9 mouse cellular contexts compared by ENCODE assay signal in the genomic region with DNA sequence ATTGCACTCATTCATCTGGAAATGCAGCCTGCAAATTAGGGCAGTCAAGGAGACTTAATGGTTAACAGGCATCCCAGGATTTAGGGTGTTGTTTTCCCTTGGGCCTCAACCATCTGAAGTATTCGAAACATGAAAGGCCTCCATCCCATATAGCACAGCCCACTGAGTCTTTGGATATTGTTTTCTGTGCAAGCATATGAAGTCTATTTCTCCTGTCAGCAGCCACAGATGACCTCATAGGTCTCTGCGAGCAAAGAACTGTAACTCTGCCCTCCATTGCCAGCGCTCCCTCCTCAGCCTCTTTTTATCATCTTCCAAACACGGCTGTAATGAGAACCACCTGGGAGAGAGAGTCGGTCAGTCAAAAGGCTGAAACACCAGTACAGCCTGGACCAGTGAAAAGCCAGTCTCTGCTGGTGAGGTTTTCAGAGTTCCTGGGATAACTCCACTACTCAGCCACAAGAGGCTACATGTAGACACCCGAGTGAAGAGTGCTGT. TPM values are rescaled to one million over a fixed set of nuclear protein-coding genes. Genes with fewer than 3 reads are reported as not detected.
DNase-seq lines count a peak whose midpoint lies in the region; ATAC-seq and TF ChIP-seq lines count a peak whose summit lies in the region.
"Had no signal": no experiment of that assay in that cellular context is flagged by ENCODE, and none has a peak within 500 bp of the region (broad histone marks: within the 10 kb centered on the region; RNA-seq: fewer than 3 reads in every experiment).

No protein-coding gene starts in this region.

- no peak overlapping the region for H3K9ac ChIP-seq in midbrain, embryonic 12.5 days (replicated peaks)
- no peak overlapping the region for H3K9ac ChIP-seq in midbrain, embryonic 14.5 days (replicated peaks; ENCODE audit: low read length)
- no peak overlapping the region for H3K9ac ChIP-seq in forebrain, postnatal 0 days
- H3K9ac ChIP-seq: liver, embryonic 14.5 days had no signal

- 48% methylated on average over 6 of the region's 6 CpGs for WGBS in midbrain, embryonic 12.5 days
- WGBS in midbrain, embryonic 14.5 days: 72% methylated on average over 6 of the region's 6 CpGs
- 11% methylated on average over 6 of the region's 6 CpGs for WGBS in forebrain, postnatal 0 days
- WGBS in kidney, adult 2 months: 18% methylated on average over 6 of the region's 6 CpGs

- no peak overlapping the region for H3K4me2 ChIP-seq in midbrain, embryonic 12.5 days (replicated peaks)
- H3K4me2 ChIP-seq in midbrain, embryonic 14.5 days (ENCODE audit: low read length): no peak overlapping the region
- H3K4me2 ChIP-seq in forebrain, postnatal 0 days (ENCODE audit: low read depth): no peak overlapping the region

- TF ChIP-seq POLR2A in kidney, adult 2 months (IDR thresholded peaks at IDR 0.05; ENCODE audit: low read depth, low read length): no peak

- no peak for TF ChIP-seq CTCF in forebrain, postnatal 0 days (IDR thresholded peaks at IDR 0.05; ENCODE audit: low read depth)
- no peak for TF ChIP-seq CTCF in kidney, adult 2 months (conservative IDR thresholded peaks at IDR 0.05; ENCODE audit: insufficient read depth, insufficient read length, low read depth, low read length)

- H3K27me3 ChIP-seq in midbrain, embryonic 12.5 days: no peaks in the 10 kb centered on the region
- H3K27me3 ChIP-seq in midbrain, embryonic 14.5 days (ENCODE audit: control insufficient read depth, insufficient read depth, low read length): no peaks in the 10 kb centered on the region
- no peaks in the 10 kb centered on the region for H3K27me3 ChIP-seq in forebrain, postnatal 0 days (ENCODE audit: insufficient read depth, low read length)
- H3K27me3 ChIP-seq in kidney, adult 2 months (replicated peaks; ENCODE audit: control insufficient read depth, insufficient read depth, low read length): no peaks in the 10 kb centered on the region

- H3K9me3 ChIP-seq in midbrain, embryonic 12.5 days: no peaks in the 10 kb centered on the region
- H3K9me3 ChIP-seq in midbrain, embryonic 14.5 days (ENCODE audit: control insufficient read depth, low read length): no peaks in the 10 kb centered on the region
- no peaks in the 10 kb centered on the region for H3K9me3 ChIP-seq in forebrain, postnatal 0 days (ENCODE audit: low read length)

- H3K36me3 ChIP-seq in midbrain, embryonic 12.5 days: no peaks in the 10 kb centered on the region
- no peaks in the 10 kb centered on the region for H3K36me3 ChIP-seq in midbrain, embryonic 14.5 days (ENCODE audit: control insufficient read depth, insufficient read depth, low read length)
- H3K36me3 ChIP-seq in forebrain, postnatal 0 days (ENCODE audit: insufficient read depth): no peaks in the 10 kb centered on the region
- H3K36me3 ChIP-seq in kidney, adult 2 months (ENCODE audit: control insufficient read depth, insufficient read depth, low read length): no peaks in the 10 kb centered on the region

- peak; percentile 66; the same call in 1 of the 2 replicates for ATAC-seq in midbrain, embryonic 12.5 days (ENCODE audit: low FRiP score, low read depth)
- no peak for ATAC-seq in midbrain, embryonic 14.5 days (ENCODE audit: low FRiP score, low TSS enrichment)
- ATAC-seq in forebrain, postnatal 0 days: peak; percentile 34; the same call in 1 of the 2 replicates
- ATAC-seq in megakaryocyte progenitor cell, adult 5-6 weeks (replicated peaks; ENCODE audit: poor library complexity): no peak

- no peak for DNase-seq in midbrain, embryonic 14.5 days
- DNase-seq in forebrain, postnatal 0 days: no peak
- peak; percentile 52 for DNase-seq in kidney, adult 2 months
- peak; percentile 76 for DNase-seq in retina, postnatal 1 day
- DNase-seq in adrenal gland, postnatal 36 days: no peak
- DNase-seq in thymus, postnatal 4 days: no peak

- peaks cover 12% of the 10 kb centered on the region; the same call in 1 of the 2 replicates for H3K4me1 ChIP-seq in midbrain, embryonic 12.5 days
- no peaks in the 10 kb centered on the region for H3K4me1 ChIP-seq in midbrain, embryonic 14.5 days (ENCODE audit: control insufficient read depth, insufficient read depth, low read length)
- no peaks in the 10 kb centered on the region for H3K4me1 ChIP-seq in forebrain, postnatal 0 days (ENCODE audit: insufficient read depth)
- peaks cover 9% of the 10 kb centered on the region; the same call in 1 of the 2 replicates for H3K4me1 ChIP-seq in kidney, adult 2 months (ENCODE audit: control insufficient read depth, insufficient read depth, low read length)

- H3K4me3 ChIP-seq in midbrain, embryonic 12.5 days: no peak overlapping the region
- no peak overlapping the region for H3K4me3 ChIP-seq in midbrain, embryonic 14.5 days (replicated peaks; ENCODE audit: low read depth, low read length)
- H3K4me3 ChIP-seq in forebrain, postnatal 0 days (ENCODE audit: low read depth, low read length): no peak overlapping the region
- no peak overlapping the region for H3K4me3 ChIP-seq in kidney, adult 2 months (ENCODE audit: insufficient read depth, low read depth, low read length)

- no peak overlapping the region for H3K27ac ChIP-seq in midbrain, embryonic 12.5 days (replicated peaks)
- H3K27ac ChIP-seq in midbrain, embryonic 14.5 days (replicated peaks; ENCODE audit: low read depth, low read length): no peak overlapping the region
- no peak overlapping the region for H3K27ac ChIP-seq in forebrain, postnatal 0 days (ENCODE audit: low read depth, low read length)
- 0 out of 2 replicates have a peak overlapping the region, but pooled peaks have one; percentile 3 for H3K27ac ChIP-seq in kidney, adult 2 months (ENCODE audit: insufficient read depth, low read depth, low read length)
- H3K27ac ChIP-seq: liver, embryonic 14.5 days had no signal

RNA-seq across cellular contexts. Expression of a gene that starts 34.5 kb away (rescaled TPM):
- 0.18 TPM in 1 of 2 replicates, not detected in the other for polyA plus RNA-seq in midbrain, embryonic 12.5 days (2016; fragmentation: Nextera tagmentation; extraction: Ambion mirVana)
- polyA plus RNA-seq in midbrain, embryonic 14.5 days (2014; fragmentation: Nextera tagmentation; extraction: Ambion mirVana): 0.29 TPM in 1 of 2 replicates, not detected in the other
- total RNA-seq in forebrain, postnatal 0 days (2014; rRNA removed): 0.14 and 0.31 TPM in 2 replicates
- polyA plus RNA-seq in forebrain, postnatal 0 days (2015; fragmentation: Nextera tagmentation; extraction: Ambion mirVana): 0.08 and 0.10 TPM in 2 replicates
- polyA plus RNA-seq in kidney, adult 2 months (2012; rRNA removed): not detected in 2 replicates
- total RNA-seq in megakaryocyte progenitor cell, adult 5-6 weeks (2015): not detected in 2 replicates
- total RNA-seq in megakaryocyte progenitor cell, adult 5-6 weeks (2017): not detected in 2 replicates
- total RNA-seq in adrenal gland, postnatal 36 days (2021): not detected
- polyA plus RNA-seq: liver, embryonic 14.5 days had no signal

Comparison
In these comparisons a context has a peak if more than half of its experiments do, and no peak if none do; other contexts are left out.
1. ATAC-seq: peak in midbrain, embryonic 12.5 days (single experiment) and forebrain, postnatal 0 days (single experiment); none in midbrain, embryonic 14.5 days (single experiment) and megakaryocyte progenitor cell, adult 5-6 weeks (single experiment).
2. DNase-seq: peak in kidney, adult 2 months (single experiment) and retina, postnatal 1 day (single experiment); none in midbrain, embryonic 14.5 days (single experiment), forebrain, postnatal 0 days (single experiment), adrenal gland, postnatal 36 days (0 of 2) and thymus, postnatal 4 days (single experiment).